Mouse (Mus musculus) common myeloid progenitor, adult 5-6 weeks (primary cell): ENCODE measurements around the gene Katnal1. TPM values are rescaled to one million over a fixed set of nuclear protein-coding genes. Genes with fewer than 3 reads are reported as not detected.

Experiments used
- ATAC-seq: replicated peaks from 2 replicates; pipeline ENCODE4 v1.8.0; 2016; ENCODE audit warnings: low read depth, mild to moderate bottlenecking, moderate TSS enrichment, inconsistent platforms; ENCODE audit not compliant: poor library complexity, severe bottlenecking
- total RNA-seq: library from RNA; stranded (forward); fragments of 200-1000, 187-1606 nt; gene quantifications from 2 replicates; pipeline ENCODE4 v1.2.3, GENCODE M21; 2017

Gene Katnal1
- total RNA-seq, 1 experiment from 2014 or later, result 9.1 TPM

GRCm38 (mm10) chr5:148928382-148929115 is 571 bp downstream of the Katnal1 start:
- ATAC-seq, result peak; percentile 90

- ATAC-seq, result no peak
These were observed 1.4 kb downstream of the Katnal1 start for GRCm38 (mm10) chr5:148927717-148928223.

- ATAC-seq, result no peak
These were observed 4.5 kb downstream of the Katnal1 start for GRCm38 (mm10) chr5:148924586-148924985.

GRCm38 (mm10) chr5:148924051-148924450 is 5.1 kb downstream of the Katnal1 start:
- no peak for ATAC-seq

GRCm38 (mm10) chr5:148923408-148923807 is 5.7 kb downstream of the Katnal1 start:
- no peak for ATAC-seq

- ATAC-seq, result no peak
These were observed 6.3 kb downstream of the Katnal1 start for GRCm38 (mm10) chr5:148922773-148923172.

GRCm38 (mm10) chr5:148918049-148918448 is 11.1 kb downstream of the Katnal1 start:
- no peak for ATAC-seq

- no peak for ATAC-seq
These were observed 12.3 kb downstream of the Katnal1 start for GRCm38 (mm10) chr5:148916775-148917174.

GRCm38 (mm10) chr5:148912262-148912661 is 16.9 kb downstream of the Katnal1 start:
- peak; percentile 43 for ATAC-seq

GRCm38 (mm10) chr5:148910066-148910465 is 19.1 kb downstream of the Katnal1 start:
- no peak for ATAC-seq

GRCm38 (mm10) chr5:148909402-148909801 is 19.7 kb downstream of the Katnal1 start:
- no peak for ATAC-seq

GRCm38 (mm10) chr5:148909057-148909395 is 20.1 kb downstream of the Katnal1 start:
- ATAC-seq, result no peak

- peak; percentile 22 for ATAC-seq
These were observed 20.7 kb downstream of the Katnal1 start for GRCm38 (mm10) chr5:148908191-148909056.

- no peak for ATAC-seq
These were observed 22.8 kb downstream of the Katnal1 start for GRCm38 (mm10) chr5:148906305-148906704.

GRCm38 (mm10) chr5:148904846-148905245 is 24.3 kb downstream of the Katnal1 start:
- ATAC-seq, result peak; percentile 54

GRCm38 (mm10) chr5:148899361-148899760 is 29.8 kb downstream of the Katnal1 start:
- no peak for ATAC-seq

GRCm38 (mm10) chr5:148897941-148898417 is 31.1 kb downstream of the Katnal1 start:
- peak; percentile 28 for ATAC-seq

- ATAC-seq, result peak; percentile 85
These were observed 31.9 kb downstream of the Katnal1 start for GRCm38 (mm10) chr5:148897069-148897702.

- no peak for ATAC-seq
These were observed 32.6 kb downstream of the Katnal1 start for GRCm38 (mm10) chr5:148896515-148896914.

- no peak for ATAC-seq
These were observed 33.3 kb downstream of the Katnal1 start for GRCm38 (mm10) chr5:148895833-148896232.
